Mouse (Mus musculus): Measurements from ENCODE around the gene Hspa1l. TPM values are rescaled to one million over a fixed set of nuclear protein-coding genes. Genes with fewer than 3 reads are reported as not detected.
"Not testable (repeated sequence)": the region's sequence is repeated elsewhere in the genome, so short reads cannot be mapped to it uniquely, and the experiment has no call there.

Hspa1l gene
- 0.21 and 0.22 TPM in 2 replicates for polyA plus RNA-seq (2012; rRNA removed)

- not testable (repeated sequence) for DNase-seq (ENCODE audit: low read depth, low spot score)
- WGBS, result under 1% methylated on average over 33 of the region's 33 CpGs
Observed at GRCm38 (mm10) chr17:34972069-34972749, at the start of gene Hspa1l, which contains the start of gene Hspa1a. Gene Hspa1l, plus strand, starts transcription at chr17:34972703. Gene Hspa1a, minus strand, starts transcription at chr17:34972156.

GRCm38 (mm10) chr17:34922939-34923338 lies 49.6 kb upstream of the Hspa1l start:
- no peak for DNase-seq (ENCODE audit: low read depth, low spot score)
- WGBS, result 56% methylated on average over 6 of the region's 6 CpGs

- DNase-seq (ENCODE audit: low read depth, low spot score), result no peak
- WGBS, result 76% methylated on average over 5 of the region's 5 CpGs
Observed at GRCm38 (mm10) chr17:34924258-34924657, 48.2 kb upstream of the Hspa1l start.

GRCm38 (mm10) chr17:34927306-34928019 lies 45.0 kb upstream of the Hspa1l start:
- WGBS, result 89% methylated on average over 18 of the region's 18 CpGs
- no peak for DNase-seq (ENCODE audit: low read depth, low spot score)

DNA sequence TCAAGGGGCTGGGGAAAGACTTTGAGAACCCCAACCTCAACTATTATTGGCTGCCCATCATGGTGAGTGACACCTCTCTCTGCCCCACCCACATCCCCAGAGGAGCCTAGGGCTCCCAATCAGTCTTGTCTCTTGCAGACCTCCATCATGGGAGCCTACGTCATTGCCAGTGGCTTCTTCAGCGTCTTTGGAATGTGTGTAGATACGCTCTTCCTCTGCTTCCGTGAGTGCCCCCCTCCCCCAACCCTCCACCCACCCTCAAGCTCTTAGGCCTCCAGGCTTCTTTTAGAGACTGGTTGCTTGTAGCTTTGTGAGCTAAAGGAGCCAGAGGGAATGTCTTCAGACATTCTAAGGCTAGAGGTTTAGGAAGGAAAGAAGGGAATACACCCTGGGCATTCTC lies 43.7 kb upstream of the Hspa1l start:
- DNase-seq (ENCODE audit: low read depth, low spot score), result no peak
- WGBS, result 77% methylated on average over 4 of the region's 4 CpGs

DNA sequence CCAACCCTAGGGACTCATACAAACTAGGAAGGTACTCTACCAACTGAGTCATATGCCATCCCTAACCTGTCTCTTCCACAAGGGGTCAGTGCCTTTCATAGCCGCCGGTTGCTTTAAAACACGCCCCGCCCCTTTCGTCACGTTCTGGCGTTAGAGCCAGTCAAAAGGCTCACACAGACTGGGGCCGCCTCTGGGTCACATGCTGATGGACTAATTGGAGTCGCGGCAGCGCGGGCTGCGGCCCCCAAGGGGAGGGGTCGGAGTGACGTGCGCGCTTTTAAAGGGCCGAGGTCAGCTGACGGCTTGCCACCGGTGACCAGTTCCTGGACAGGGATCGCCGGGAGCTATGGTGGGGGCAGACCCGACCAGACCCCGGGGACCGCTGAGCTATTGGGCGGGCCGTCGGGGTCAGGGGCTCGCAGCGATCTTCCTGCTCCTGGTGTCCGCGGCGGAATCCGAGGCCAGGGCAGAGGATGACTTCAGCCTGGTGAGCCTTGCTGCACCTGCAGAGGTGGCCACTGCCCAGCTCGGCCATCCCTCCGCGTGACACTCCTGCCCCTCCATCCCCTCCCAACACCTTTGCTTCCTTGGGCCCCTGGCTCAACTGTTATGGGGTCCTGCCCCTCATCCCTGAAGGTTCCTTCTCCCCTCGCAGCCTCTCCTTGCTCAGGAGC lies 41.3 kb upstream of the Hspa1l start, which contains the start of gene Neu1:
Gene Neu1 (plus strand): TSS at position 193 of the 674 bp plus-strand sequence.
- WGBS, result under 1% methylated on average over 38 of the region's 38 CpGs
- DNase-seq (ENCODE audit: low read depth, low spot score), result peak; percentile 95

- 4% methylated on average over 14 of the region's 14 CpGs for WGBS
- DNase-seq (ENCODE audit: low read depth, low spot score), result no peak
Observed at GRCm38 (mm10) chr17:34931735-34932098, 40.8 kb upstream of the Hspa1l start.

GRCm38 (mm10) chr17:34932287-34932686 lies 40.2 kb upstream of the Hspa1l start:
- no peak for DNase-seq (ENCODE audit: low read depth, low spot score)
- WGBS, result 43% methylated on average over 8 of the region's 8 CpGs

DNA sequence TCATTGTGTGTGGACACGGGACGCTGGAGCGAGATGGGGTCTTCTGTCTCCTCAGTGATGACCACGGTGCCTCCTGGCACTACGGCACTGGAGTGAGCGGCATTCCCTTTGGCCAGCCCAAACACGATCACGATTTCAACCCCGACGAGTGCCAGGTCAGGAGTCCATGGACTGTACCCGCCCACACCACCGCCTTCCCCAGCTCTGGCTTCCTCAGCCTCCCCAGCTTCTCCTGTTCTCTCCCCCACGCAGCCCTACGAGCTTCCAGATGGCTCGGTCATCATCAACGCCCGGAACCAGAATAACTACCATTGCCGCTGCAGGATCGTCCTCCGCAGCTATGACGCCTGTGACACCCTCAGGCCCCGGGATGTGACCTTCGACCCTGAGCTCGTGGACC lies 38.5 kb upstream of the Hspa1l start:
- WGBS, result 75% methylated on average over 24 of the region's 24 CpGs
- DNase-seq (ENCODE audit: low read depth, low spot score), result no peak

DNA sequence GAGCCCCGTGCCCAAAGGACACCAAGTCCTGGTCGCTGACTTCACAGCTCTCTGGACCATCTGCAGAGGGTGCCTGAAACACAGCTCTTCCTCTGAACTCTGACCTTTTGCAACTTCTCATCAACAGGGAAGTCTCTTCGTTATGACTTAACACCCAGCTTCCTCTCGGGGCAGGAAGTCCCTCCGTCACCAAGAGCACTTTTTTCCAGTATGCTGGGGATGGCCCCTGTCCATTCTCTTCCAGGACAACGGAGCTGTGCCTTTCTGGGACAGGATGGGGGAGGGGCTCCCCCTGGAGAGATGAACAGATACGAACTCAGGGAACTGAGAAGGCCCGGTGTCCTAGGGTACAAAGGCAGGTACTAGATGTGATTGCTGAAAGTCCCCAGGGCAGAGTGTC lies 37.7 kb upstream of the Hspa1l start:
- 68% methylated on average over 8 of the region's 8 CpGs for WGBS
- DNase-seq (ENCODE audit: low read depth, low spot score), result no peak

DNA sequence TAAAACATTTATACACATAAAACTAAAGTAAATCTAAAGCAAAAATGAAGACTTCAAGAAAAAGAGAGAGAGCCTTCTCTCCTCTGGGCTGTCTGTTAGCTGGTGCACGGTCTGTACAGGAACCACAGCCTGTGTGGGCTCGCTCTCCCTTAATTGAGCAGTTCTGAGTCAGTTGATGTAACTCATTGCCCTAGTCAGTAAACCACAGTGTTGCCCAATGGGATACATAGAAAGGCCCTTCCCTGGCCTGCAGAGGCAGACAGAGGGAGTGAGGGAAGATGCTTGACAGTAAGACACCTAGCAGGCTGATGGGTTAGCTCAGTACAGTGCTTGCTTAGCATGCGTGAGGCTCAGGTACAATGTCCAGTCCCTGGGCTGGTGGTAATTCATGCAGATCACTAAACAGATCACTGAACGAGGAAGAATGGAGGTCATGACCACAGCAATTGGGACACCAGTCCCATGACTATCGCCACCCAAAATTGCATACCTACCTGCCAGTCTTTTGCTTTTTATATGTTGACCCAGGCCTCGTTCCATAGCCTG lies 34.5 kb upstream of the Hspa1l start:
- no peak for DNase-seq (ENCODE audit: low read depth, low spot score)
- 70% methylated on average over 6 of the region's 6 CpGs for WGBS

DNA sequence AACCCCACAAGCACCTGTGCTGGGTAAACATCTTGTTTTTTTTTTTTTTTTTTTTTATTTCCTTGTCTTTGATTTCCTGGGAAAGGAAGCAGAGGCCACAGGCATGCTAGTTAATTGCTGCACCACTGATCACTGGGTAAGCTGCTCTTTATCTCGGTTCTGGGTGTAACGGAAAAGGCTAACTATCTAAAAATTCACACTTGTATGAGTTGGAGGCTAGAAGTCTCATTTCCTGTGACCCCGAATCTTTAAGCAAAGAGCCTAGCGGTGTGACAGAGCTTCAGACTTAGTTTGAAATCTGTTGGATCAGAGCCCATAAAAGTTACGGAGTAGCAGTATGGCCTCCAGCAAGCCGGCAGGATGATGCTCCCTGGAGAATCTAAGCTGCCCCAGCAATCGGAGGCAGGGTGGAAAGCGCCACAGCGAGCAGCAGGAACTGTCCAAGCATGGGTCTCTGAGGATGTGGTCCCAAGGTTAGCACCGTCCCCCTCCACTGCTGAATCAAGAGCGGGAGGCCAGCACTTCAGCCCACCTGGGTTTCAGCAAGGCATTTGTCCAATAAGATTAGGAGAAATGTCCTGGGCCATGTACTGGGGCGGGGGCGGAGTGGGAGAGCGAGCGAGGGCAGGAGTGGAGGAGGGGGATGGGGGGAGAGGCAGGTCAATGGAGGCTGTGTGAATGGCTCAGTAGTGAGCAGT lies 31.0 kb upstream of the Hspa1l start:
- no peak for DNase-seq (ENCODE audit: low read depth, low spot score)
- 23% methylated on average over 15 of the region's 15 CpGs for WGBS

GRCm38 (mm10) chr17:34943128-34943815 lies 29.2 kb upstream of the Hspa1l start:
- WGBS, result 43% methylated on average over 4 of the region's 4 CpGs
- no peak for DNase-seq (ENCODE audit: low read depth, low spot score)

- no peak for DNase-seq (ENCODE audit: low read depth, low spot score)
Observed at GRCm38 (mm10) chr17:34944362-34944761, 28.1 kb upstream of the Hspa1l start.

DNA sequence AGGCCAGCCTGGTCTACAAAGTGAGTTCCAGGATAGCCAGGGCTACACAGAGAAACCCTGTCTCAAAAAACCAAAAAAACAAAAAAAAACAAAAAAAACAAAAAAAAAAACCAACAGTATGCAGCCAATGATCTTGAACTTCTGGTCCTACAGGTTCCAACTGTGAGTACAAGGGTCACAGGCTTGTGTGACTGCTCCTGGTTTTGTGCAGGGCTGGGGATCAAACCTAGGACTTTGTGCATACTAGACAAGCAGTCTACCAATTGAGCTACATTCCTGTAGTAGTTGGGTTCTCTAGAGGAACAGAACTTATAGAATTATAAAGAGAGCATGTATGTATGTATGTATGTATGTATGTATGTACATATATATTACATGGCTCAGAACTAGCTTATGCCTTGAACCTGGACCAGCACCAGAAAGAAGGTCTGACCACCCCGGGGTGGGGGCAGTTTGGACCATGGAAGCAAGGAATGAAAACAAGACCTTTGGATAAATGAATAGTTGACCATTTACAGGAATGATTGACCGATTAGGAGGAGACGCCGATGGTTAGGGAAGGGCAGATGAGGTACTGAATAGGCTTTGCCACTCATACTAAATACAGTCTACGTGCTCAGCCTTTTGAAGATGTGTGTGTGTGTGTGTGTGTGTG lies 25.9 kb upstream of the Hspa1l start:
- DNase-seq (ENCODE audit: low read depth, low spot score), result no peak
- WGBS, result 77% methylated on average over 5 of the region's 5 CpGs

- DNase-seq (ENCODE audit: low read depth, low spot score), result no peak
- WGBS, result 8% methylated on average over 8 of the region's 8 CpGs
Observed at GRCm38 (mm10) chr17:34947606-34948005, 24.9 kb upstream of the Hspa1l start.

DNA sequence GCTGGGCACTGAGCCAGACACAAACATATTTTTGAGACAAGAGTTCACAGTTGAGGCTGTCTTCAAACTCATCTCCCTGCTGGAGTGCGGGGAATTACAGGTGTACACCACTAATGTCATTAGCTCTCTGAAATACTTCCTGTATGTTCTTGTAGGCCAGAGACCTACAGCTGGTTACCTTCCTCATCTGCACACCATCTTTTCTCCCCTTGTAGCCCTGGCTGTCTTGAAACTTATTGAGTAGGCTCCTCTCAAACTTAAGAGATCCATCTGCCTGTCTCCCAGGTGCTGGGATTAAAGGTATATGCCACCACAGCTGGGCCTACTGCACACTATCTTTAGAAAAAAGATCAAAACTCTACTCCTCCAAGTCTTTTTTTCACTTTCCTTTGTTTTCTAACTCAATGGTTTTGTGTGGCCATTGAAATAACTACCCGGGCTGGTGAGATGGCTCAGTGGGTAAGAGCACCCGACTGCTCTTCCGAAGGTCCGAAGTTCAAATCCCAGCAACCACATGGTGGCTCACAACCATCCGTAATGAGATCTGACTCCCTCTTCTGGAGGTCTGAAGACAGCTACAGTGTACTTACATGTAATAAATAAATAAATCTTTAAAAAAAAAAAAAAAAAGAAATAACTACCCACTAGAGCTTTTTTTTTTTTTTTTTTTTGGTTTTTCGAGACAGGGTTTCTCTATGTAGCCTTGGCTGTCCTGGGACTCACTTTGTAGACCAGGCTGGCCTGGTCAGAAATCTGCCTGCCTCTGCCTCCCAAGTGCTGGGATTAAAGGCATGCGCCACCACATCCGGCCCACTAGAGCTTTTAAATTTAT lies 23.6 kb upstream of the Hspa1l start:
- not testable (repeated sequence) for DNase-seq (ENCODE audit: low read depth, low spot score)
- WGBS, result 38% methylated on average over 9 of the region's 9 CpGs

DNA sequence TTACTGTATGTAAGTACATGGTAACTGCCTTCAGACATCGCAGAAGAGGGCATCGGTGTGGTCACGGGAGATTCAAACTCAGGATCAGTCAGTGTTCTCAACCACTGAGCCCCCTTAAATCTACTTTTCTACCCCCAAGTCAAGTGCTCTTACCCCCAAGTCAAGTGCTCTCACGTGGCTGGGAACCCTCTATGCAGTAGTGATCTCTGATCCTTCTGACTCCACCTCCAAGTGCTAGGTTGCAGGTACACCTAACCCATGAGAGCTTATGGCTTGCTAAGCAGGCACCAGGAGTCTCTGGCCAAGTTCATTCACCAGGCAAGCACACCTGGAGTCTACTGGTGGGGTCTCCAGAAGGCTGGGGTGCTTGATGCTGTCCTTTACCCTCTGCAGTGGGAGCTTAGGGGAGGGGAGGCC lies 22.9 kb upstream of the Hspa1l start:
- 44% methylated on average over 4 of the region's 4 CpGs for WGBS
- DNase-seq (ENCODE audit: low read depth, low spot score), result no peak
